Mouse (Mus musculus) testis, adult 2 months (tissue): ENCODE measurements around the gene Mical3.

Experiments
- CTCF ChIP-seq: fragments of 200-500 bp; IDR thresholded peaks from 2 replicates; pipeline ENCODE4 v1.5.1; 2012; ENCODE audit warnings: low read depth, mild to moderate bottlenecking, inconsistent platforms, low read length, moderate library complexity; ENCODE audit not compliant: control insufficient read depth, insufficient read depth, insufficient replicate concordance
- POLR2A ChIP-seq: fragments of 200-500 bp; IDR thresholded peaks from 2 replicates; pipeline ENCODE4 v1.6.1; 2012; ENCODE audit warnings: low read depth, mild to moderate bottlenecking, inconsistent platforms, low read length, moderate library complexity; ENCODE audit not compliant: control insufficient read depth

GRCm38 (mm10) chr6:120916074-120916971, 214.5 kb downstream of the Mical3 start, which contains the start of gene Bid:
- no peak; the same call in 1 of the 2 replicates for TF ChIP-seq POLR2A
- TF ChIP-seq CTCF, result no peak
